In genomic region chr2:52558411-52558810, GRCm38 (mm10) we compare ENCODE assay signal across 8 mouse cellular contexts.
DNase-seq lines count a peak whose midpoint lies in the region; ATAC-seq and TF ChIP-seq lines count a peak whose summit lies in the region.

No protein-coding gene starts in this region.

- H3K9me3 ChIP-seq in lung, embryonic 14.5 days (ENCODE audit: low read depth, low read length), result no peaks in the 10 kb centered on the region
- H3K9me3 ChIP-seq in forebrain, embryonic 12.5 days, result 0 out of 2 replicates have a peak, but pooled peaks cover 1% of the 10 kb centered on the region
- peaks cover 2% of the 10 kb centered on the region for H3K9me3 ChIP-seq in midbrain, embryonic 16.5 days (replicated peaks; ENCODE audit: control insufficient read depth, low read length, poor library complexity, severe bottlenecking)

- H3K36me3 ChIP-seq in lung, embryonic 14.5 days (ENCODE audit: insufficient read depth), result no peaks in the 10 kb centered on the region
- H3K36me3 ChIP-seq in forebrain, embryonic 12.5 days (replicated peaks), result no peaks in the 10 kb centered on the region
- H3K36me3 ChIP-seq in midbrain, embryonic 16.5 days (ENCODE audit: control insufficient read depth, insufficient read depth, low read length), result peaks cover 1% of the 10 kb centered on the region

- H3K27me3 ChIP-seq in lung, embryonic 14.5 days (ENCODE audit: insufficient read depth, low read length), result no peaks in the 10 kb centered on the region
- no peaks in the 10 kb centered on the region; the same call in 1 of the 2 replicates for H3K27me3 ChIP-seq in forebrain, embryonic 12.5 days
- no peaks in the 10 kb centered on the region for H3K27me3 ChIP-seq in midbrain, embryonic 16.5 days (ENCODE audit: control insufficient read depth, insufficient read depth, low read depth, low read length)

- TF ChIP-seq CTCF in lung, embryonic 14.5 days (IDR thresholded peaks at IDR 0.05; ENCODE audit: low read depth), result no peak
- TF ChIP-seq CTCF in layer of hippocampus, adult 2 months (conservative IDR thresholded peaks at IDR 0.05), result no peak

- H3K4me3 ChIP-seq in lung, embryonic 14.5 days (ENCODE audit: low read depth, low read length), result no peak overlapping the region
- peak overlapping the region; percentile 32 for H3K4me3 ChIP-seq in forebrain, embryonic 12.5 days (replicated peaks)
- peak overlapping the region; percentile 73 for H3K4me3 ChIP-seq in layer of hippocampus, adult 2 months
- H3K4me3 ChIP-seq in midbrain, embryonic 16.5 days (ENCODE audit: low read depth, low read length), result peak overlapping the region; percentile 61

- H3K9ac ChIP-seq in lung, embryonic 14.5 days, result no peak overlapping the region
- H3K9ac ChIP-seq in forebrain, embryonic 12.5 days, result peak overlapping the region; percentile 46; the same call in 1 of the 2 replicates
- H3K9ac ChIP-seq in midbrain, embryonic 16.5 days (ENCODE audit: low read depth, low read length), result peak overlapping the region; percentile 63

- no peaks in the 10 kb centered on the region for H3K4me1 ChIP-seq in lung, embryonic 14.5 days (ENCODE audit: insufficient read depth)
- peaks cover 24% of the 10 kb centered on the region for H3K4me1 ChIP-seq in forebrain, embryonic 12.5 days
- H3K4me1 ChIP-seq in midbrain, embryonic 16.5 days (ENCODE audit: control insufficient read depth, insufficient read depth, low read length), result peaks cover 22% of the 10 kb centered on the region

- H3K27ac ChIP-seq in lung, embryonic 14.5 days (ENCODE audit: low read depth), result no peak overlapping the region
- peak overlapping the region; percentile 63; the same call in 1 of the 2 replicates for H3K27ac ChIP-seq in forebrain, embryonic 12.5 days
- H3K27ac ChIP-seq in layer of hippocampus, adult 2 months, result peak overlapping the region; percentile 94
- H3K27ac ChIP-seq in midbrain, embryonic 16.5 days (ENCODE audit: low read length), result peak overlapping the region; percentile 85

- WGBS in lung, embryonic 14.5 days, result 41% methylated on average over 8 of the region's 8 CpGs
- 29% methylated on average over 8 of the region's 8 CpGs for WGBS in forebrain, embryonic 12.5 days
- 17% methylated on average over 8 of the region's 8 CpGs for WGBS in midbrain, embryonic 16.5 days

- peak; percentile 58; the same call in 1 of the 2 replicates for ATAC-seq in lung, embryonic 14.5 days (ENCODE audit: insufficient read depth)
- ATAC-seq in forebrain, embryonic 12.5 days (ENCODE audit: low FRiP score), result peak; percentile 96
- ATAC-seq in midbrain, embryonic 16.5 days, result peak; percentile 99

- H3K4me2 ChIP-seq in lung, embryonic 14.5 days, result no peak overlapping the region
- peak overlapping the region; percentile 47 for H3K4me2 ChIP-seq in forebrain, embryonic 12.5 days
- H3K4me2 ChIP-seq in midbrain, embryonic 16.5 days (ENCODE audit: low read length), result peak overlapping the region; percentile 73

- peak; percentile 22 for DNase-seq in lung, embryonic 14.5 days
- no peak for DNase-seq in lung, adult 18-20 months
- DNase-seq in layer of hippocampus, adult 2 months (ENCODE audit: low spot score in 2 of 2), result peak; percentile 70 to 86
- DNase-seq in T-cell, adult 2 months (ENCODE audit: low spot score), result no peak
- no peak for DNase-seq in spleen, postnatal 10 days (ENCODE audit: low spot score in 2 of 2)
- DNase-seq in MN1 (ENCODE audit: low spot score), result no peak

Comparison
In these comparisons a context has a peak if more than half of its experiments do, and no peak if none do; other contexts are left out.
1. DNase-seq: peak in lung, embryonic 14.5 days (single experiment) and layer of hippocampus, adult 2 months (2 of 2); none in lung, adult 18-20 months (0 of 2), T-cell, adult 2 months (single experiment), spleen, postnatal 10 days (0 of 2) and MN1 (single experiment).
2. Peak in every context shown above with its lines, with median percentiles within 50 percentile points of each other: ATAC-seq.